In genomic region chr13:84347181-84347913, GRCm38 (mm10) we compare ENCODE assay signal across 8 mouse cellular contexts.
DNase-seq lines count a peak whose midpoint lies in the region; ATAC-seq and TF ChIP-seq lines count a peak whose summit lies in the region.

No protein-coding gene starts in this region.

- TF ChIP-seq POLR2A in cerebellum, adult 2 months (IDR thresholded peaks at IDR 0.05; ENCODE audit: borderline replicate concordance, insufficient read depth, low read length), result no peak

- peak overlapping the region; percentile 92 for H3K27ac ChIP-seq in cerebellum, adult 2 months (ENCODE audit: insufficient read depth, low read length)
- peak overlapping the region; percentile 89 for H3K27ac ChIP-seq in midbrain, embryonic 10.5 days (replicated peaks)
- H3K27ac ChIP-seq in stomach, embryonic 16.5 days (ENCODE audit: low read length), result no peak overlapping the region

- peaks cover 14% of the 10 kb centered on the region; the same call in 1 of the 2 replicates for H3K4me1 ChIP-seq in cerebellum, adult 2 months (ENCODE audit: control insufficient read depth, insufficient read depth, low read length)
- H3K4me1 ChIP-seq in midbrain, embryonic 10.5 days, result peaks cover 65% of the 10 kb centered on the region
- H3K4me1 ChIP-seq in stomach, embryonic 16.5 days (ENCODE audit: control insufficient read depth, insufficient read depth, low read length), result no peaks in the 10 kb centered on the region; the same call in 1 of the 2 replicates

- WGBS in cerebellum, adult 2 months, result under 1% methylated on average over 21 of the region's 21 CpGs
- WGBS in midbrain, embryonic 10.5 days, result 2% methylated on average over 21 of the region's 21 CpGs
- 2% methylated on average over 21 of the region's 21 CpGs for WGBS in stomach, embryonic 16.5 days

- H3K36me3 ChIP-seq in midbrain, embryonic 10.5 days, result no peaks in the 10 kb centered on the region
- no peaks in the 10 kb centered on the region for H3K36me3 ChIP-seq in stomach, embryonic 16.5 days (ENCODE audit: control insufficient read depth, insufficient read depth, low read length)

- peak overlapping the region; percentile 95 for H3K4me2 ChIP-seq in stomach, embryonic 16.5 days (ENCODE audit: low read depth, low read length)

- H3K9ac ChIP-seq in stomach, embryonic 16.5 days (ENCODE audit: low read length), result no peak overlapping the region

- H3K9me3 ChIP-seq in midbrain, embryonic 10.5 days (replicated peaks), result no peaks in the 10 kb centered on the region
- no peaks in the 10 kb centered on the region for H3K9me3 ChIP-seq in stomach, embryonic 16.5 days (replicated peaks; ENCODE audit: control insufficient read depth, low read length)

- peak; percentile 8 for DNase-seq in kidney, adult 9 months
- DNase-seq in kidney, postnatal 25 days, result no peak
- peak; percentile 70 to 75 for DNase-seq in cerebellum, adult 2 months
- peak; percentile 38 to 61 for DNase-seq in frontal cortex, adult 2 months (ENCODE audit: extremely low spot score in 1 of 2, low spot score in 1 of 2)
- DNase-seq in layer of hippocampus, adult 18-20 months (ENCODE audit: low spot score in 2 of 2), result peak; percentile 44 to 76
- DNase-seq in midbrain, embryonic 10.5 days (ENCODE audit: low spot score), result peak; percentile 41
- no peak for DNase-seq in adrenal gland, postnatal 36 days

- no peaks in the 10 kb centered on the region for H3K27me3 ChIP-seq in cerebellum, adult 2 months (ENCODE audit: control insufficient read depth, insufficient read depth, low read length)
- peaks cover 77% of the 10 kb centered on the region for H3K27me3 ChIP-seq in midbrain, embryonic 10.5 days (ENCODE audit: low read depth, poor library complexity, severe bottlenecking)
- H3K27me3 ChIP-seq in stomach, embryonic 16.5 days (ENCODE audit: control insufficient read depth, insufficient read depth, low read length), result peaks cover 36% of the 10 kb centered on the region

- peak overlapping the region; percentile 64 for H3K4me3 ChIP-seq in cerebellum, adult 2 months (replicated peaks; ENCODE audit: insufficient read depth, low read depth, low read length)
- H3K4me3 ChIP-seq in midbrain, embryonic 10.5 days, result peak overlapping the region; percentile 56
- H3K4me3 ChIP-seq in stomach, embryonic 16.5 days (replicated peaks; ENCODE audit: low read length), result peak overlapping the region; percentile 48

- TF ChIP-seq CTCF in cerebellum, adult 2 months (IDR thresholded peaks at IDR 0.05; ENCODE audit: borderline replicate concordance, insufficient read depth, low read depth, low read length), result no peak

- ATAC-seq in stomach, embryonic 16.5 days (ENCODE audit: insufficient read depth, low FRiP score), result no peak; the same call in 1 of the 2 replicates

Comparison
In these comparisons a context has a peak if more than half of its experiments do, and no peak if none do; other contexts are left out.
1. DNase-seq: peak in kidney, adult 9 months (single experiment), cerebellum, adult 2 months (2 of 2), frontal cortex, adult 2 months (2 of 2), layer of hippocampus, adult 18-20 months (2 of 2) and midbrain, embryonic 10.5 days (single experiment); none in kidney, postnatal 25 days (0 of 2) and adrenal gland, postnatal 36 days (0 of 2).
2. Peak in every context shown above with its lines, with median percentiles within 50 percentile points of each other: H3K4me3 ChIP-seq.